Mouse (Mus musculus): ENCODE measurements around the gene Clstn2. TPM values are rescaled to one million over a fixed set of nuclear protein-coding genes. Genes with fewer than 3 reads are reported as not detected.

The Clstn2 gene
- polyA plus RNA-seq, 1 experiment from 2014 or later, result 0.54 TPM

GRCm38 (mm10) chr9:97816143-97816805 lies 216.7 kb downstream of the Clstn2 start:
- Histone ChIP-seq H3K27me3 (replicated peaks) (no peaks in the 10 kb centered on the region), H3K27ac (no peak overlapping the region), H3K4me2 (no peak overlapping the region), H3K9me3 (replicated peaks) (no peaks in the 10 kb centered on the region), H3K9ac (no peak overlapping the region), H3K4me1 (no peaks in the 10 kb centered on the region), H3K36me3 (no peaks in the 10 kb centered on the region), H3K4me3 (no peak overlapping the region)
- 58% methylated on average over 3 of the region's 3 CpGs for WGBS (ENCODE audit: insufficient replicate concordance)
- ATAC-seq, result no peak

DNA sequence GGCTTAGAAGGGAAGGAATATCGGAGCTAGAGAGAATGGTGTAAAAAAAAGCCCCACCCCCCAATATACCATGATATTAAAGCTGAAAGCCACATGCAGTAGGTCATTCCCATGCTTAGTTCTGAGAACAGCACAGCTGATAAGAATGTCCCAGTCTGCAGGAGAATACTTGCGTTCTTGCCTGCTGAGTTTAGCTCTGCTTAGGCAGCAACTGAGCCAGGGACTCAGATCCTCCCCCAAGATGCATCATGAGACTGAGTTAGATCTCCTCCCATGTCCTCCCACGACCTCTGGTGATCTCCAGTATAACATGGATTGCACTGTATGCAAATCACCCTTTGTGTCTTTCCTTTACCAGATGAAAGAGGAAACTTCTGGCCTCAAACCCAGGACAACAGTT lies 219.8 kb downstream of the Clstn2 start:
- WGBS (ENCODE audit: insufficient replicate concordance), result 36% methylated on average over 3 of the region's 3 CpGs
- H3K27ac ChIP-seq, result no peak overlapping the region

GRCm38 (mm10) chr9:97807031-97807430 lies 225.9 kb downstream of the Clstn2 start:
- WGBS (ENCODE audit: insufficient replicate concordance), result 70% methylated on average over 5 of the region's 5 CpGs
- no peak overlapping the region for H3K4me2 ChIP-seq
- H3K27ac ChIP-seq, result no peak overlapping the region
- no peak overlapping the region for H3K9ac ChIP-seq
- H3K36me3 ChIP-seq, result no peaks in the 10 kb centered on the region
- no peak for ATAC-seq
- H3K27me3 ChIP-seq (replicated peaks), result no peaks in the 10 kb centered on the region
- H3K4me3 ChIP-seq, result no peak overlapping the region
- no peaks in the 10 kb centered on the region for H3K9me3 ChIP-seq (replicated peaks)
- no peaks in the 10 kb centered on the region for H3K4me1 ChIP-seq

More for the DNA sequence above, 219.8 kb downstream of the Clstn2 start:
- Histone ChIP-seq H3K4me3 (no peak overlapping the region), H3K9me3 (replicated peaks) (no peaks in the 10 kb centered on the region), H3K36me3 (no peaks in the 10 kb centered on the region), H3K4me1 (no peaks in the 10 kb centered on the region), H3K27me3 (replicated peaks) (no peaks in the 10 kb centered on the region), H3K4me2 (no peak overlapping the region), H3K9ac (no peak overlapping the region)
- ATAC-seq, result no peak

GRCm38 (mm10) chr9:97793661-97794060 lies 239.3 kb downstream of the Clstn2 start:
- ATAC-seq, result no peak
- WGBS (ENCODE audit: insufficient replicate concordance), result 59% methylated on average over 8 of the region's 8 CpGs
- H3K27ac ChIP-seq, result no peak overlapping the region

DNA sequence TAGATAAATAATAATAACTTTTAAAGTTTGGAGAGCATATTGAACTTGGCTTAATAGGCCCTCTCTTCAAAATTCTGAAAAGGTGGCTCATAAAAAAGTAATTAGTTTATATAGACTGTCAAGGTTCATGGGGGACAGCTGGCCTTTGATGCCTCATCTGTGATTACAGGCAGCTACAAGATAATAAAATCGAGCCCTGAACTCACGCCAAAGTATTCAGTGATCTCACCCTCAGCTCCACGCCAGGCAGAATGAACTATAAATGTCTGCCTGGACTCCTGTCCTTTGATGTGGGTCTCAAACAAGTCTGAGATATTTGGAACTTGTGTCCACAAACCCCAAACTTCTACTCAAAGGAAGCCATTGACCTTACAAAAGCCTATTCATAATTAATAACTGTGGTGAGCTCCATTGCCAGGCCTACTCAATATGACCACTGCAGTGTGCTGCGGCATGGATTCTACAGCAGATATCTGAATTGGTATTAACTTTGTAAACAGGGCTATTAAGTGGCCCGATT lies 244.8 kb downstream of the Clstn2 start:
- no peak for ATAC-seq
- no peaks in the 10 kb centered on the region for H3K27me3 ChIP-seq (replicated peaks)
- no peaks in the 10 kb centered on the region for H3K4me1 ChIP-seq
- H3K4me3 ChIP-seq, result no peak overlapping the region
- H3K9me3 ChIP-seq (replicated peaks), result no peaks in the 10 kb centered on the region
- WGBS (ENCODE audit: insufficient replicate concordance), result 68% methylated on average over 5 of the region's 5 CpGs
- H3K36me3 ChIP-seq, result no peaks in the 10 kb centered on the region
- no peak overlapping the region for H3K27ac ChIP-seq
- H3K4me2 ChIP-seq, result no peak overlapping the region
- no peak overlapping the region for H3K9ac ChIP-seq

More at GRCm38 (mm10) chr9:97793661-97794060, 239.3 kb downstream of the Clstn2 start:
- no peaks in the 10 kb centered on the region for H3K27me3 ChIP-seq (replicated peaks)
- no peaks in the 10 kb centered on the region for H3K36me3 ChIP-seq
- no peaks in the 10 kb centered on the region for H3K9me3 ChIP-seq (replicated peaks)
- H3K9ac ChIP-seq, result no peak overlapping the region
- no peak overlapping the region for H3K4me2 ChIP-seq
- no peaks in the 10 kb centered on the region for H3K4me1 ChIP-seq
- no peak overlapping the region for H3K4me3 ChIP-seq

- H3K4me3 ChIP-seq, result no peak overlapping the region
- H3K4me2 ChIP-seq, result no peak overlapping the region
- no peak overlapping the region for H3K27ac ChIP-seq
- no peaks in the 10 kb centered on the region for H3K9me3 ChIP-seq (replicated peaks)
- H3K4me1 ChIP-seq, result no peaks in the 10 kb centered on the region
- H3K36me3 ChIP-seq, result no peaks in the 10 kb centered on the region
- 60% methylated on average over 5 of the region's 5 CpGs for WGBS (ENCODE audit: insufficient replicate concordance)
- no peaks in the 10 kb centered on the region for H3K27me3 ChIP-seq (replicated peaks)
- H3K9ac ChIP-seq, result no peak overlapping the region
- no peak for ATAC-seq
Observed at GRCm38 (mm10) chr9:97780032-97780616, 252.9 kb downstream of the Clstn2 start.

GRCm38 (mm10) chr9:97775770-97776169 lies 257.2 kb downstream of the Clstn2 start:
- no peaks in the 10 kb centered on the region for H3K9me3 ChIP-seq (replicated peaks)
- H3K27me3 ChIP-seq (replicated peaks), result no peaks in the 10 kb centered on the region
- no peak overlapping the region for H3K9ac ChIP-seq
- no peak overlapping the region for H3K27ac ChIP-seq
- ATAC-seq, result no peak
- no peak overlapping the region for H3K4me2 ChIP-seq
- H3K4me3 ChIP-seq, result no peak overlapping the region
- H3K4me1 ChIP-seq, result no peaks in the 10 kb centered on the region
- no peaks in the 10 kb centered on the region for H3K36me3 ChIP-seq
- 62% methylated on average over 1 of the region's 1 CpGs for WGBS (ENCODE audit: insufficient replicate concordance)

GRCm38 (mm10) chr9:97774991-97775390 lies 258.0 kb downstream of the Clstn2 start:
- 38% methylated on average over 1 of the region's 1 CpGs for WGBS (ENCODE audit: insufficient replicate concordance)
- Histone ChIP-seq H3K9me3 (replicated peaks) (no peaks in the 10 kb centered on the region), H3K27ac (no peak overlapping the region), H3K27me3 (replicated peaks) (no peaks in the 10 kb centered on the region), H3K9ac (no peak overlapping the region), H3K36me3 (no peaks in the 10 kb centered on the region), H3K4me1 (no peaks in the 10 kb centered on the region), H3K4me3 (no peak overlapping the region), H3K4me2 (no peak overlapping the region)
- ATAC-seq, result no peak

- ATAC-seq, result no peak
- no peaks in the 10 kb centered on the region for H3K36me3 ChIP-seq
- no peak overlapping the region for H3K4me2 ChIP-seq
- no peak overlapping the region for H3K4me3 ChIP-seq
- H3K27ac ChIP-seq, result no peak overlapping the region
- H3K9ac ChIP-seq, result no peak overlapping the region
- H3K4me1 ChIP-seq, result no peaks in the 10 kb centered on the region
- no peaks in the 10 kb centered on the region for H3K9me3 ChIP-seq (replicated peaks)
- WGBS (ENCODE audit: insufficient replicate concordance), result 62% methylated on average over 3 of the region's 3 CpGs
- no peaks in the 10 kb centered on the region for H3K27me3 ChIP-seq (replicated peaks)
Observed at GRCm38 (mm10) chr9:97773911-97774310, 259.1 kb downstream of the Clstn2 start.

- H3K4me1 ChIP-seq, result no peaks in the 10 kb centered on the region
- no peak overlapping the region for H3K9ac ChIP-seq
- no peak for ATAC-seq
- H3K27me3 ChIP-seq (replicated peaks), result no peaks in the 10 kb centered on the region
- H3K4me2 ChIP-seq, result no peak overlapping the region
- 47% methylated on average over 3 of the region's 3 CpGs for WGBS (ENCODE audit: insufficient replicate concordance)
- H3K9me3 ChIP-seq (replicated peaks), result no peaks in the 10 kb centered on the region
- no peak overlapping the region for H3K4me3 ChIP-seq
- H3K36me3 ChIP-seq, result no peaks in the 10 kb centered on the region
- no peak overlapping the region for H3K27ac ChIP-seq
Observed at GRCm38 (mm10) chr9:97772431-97772830, 260.6 kb downstream of the Clstn2 start.

DNA sequence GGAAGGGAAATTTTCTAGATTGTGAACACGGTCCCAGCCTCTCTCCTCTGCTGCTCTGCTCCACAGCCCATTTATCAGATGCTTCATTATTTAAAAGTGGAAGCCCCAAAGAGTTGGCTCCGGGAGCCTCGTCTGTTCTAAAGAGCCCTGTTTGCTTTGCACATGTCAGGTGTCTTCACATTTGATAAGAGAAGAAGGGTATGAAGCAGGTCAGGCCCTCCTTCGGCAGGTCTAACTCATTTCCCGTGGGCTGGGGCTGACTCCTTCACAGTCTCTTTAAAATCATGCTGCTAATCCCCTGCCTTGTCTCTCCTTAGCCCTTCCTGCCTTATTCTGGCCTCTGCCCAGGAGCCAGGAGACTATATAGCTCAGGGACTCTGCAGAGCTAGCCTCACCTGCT lies 263.6 kb downstream of the Clstn2 start:
- Histone ChIP-seq H3K9ac (no peak overlapping the region), H3K9me3 (replicated peaks) (no peaks in the 10 kb centered on the region), H3K27me3 (replicated peaks) (no peaks in the 10 kb centered on the region), H3K4me3 (no peak overlapping the region), H3K36me3 (no peaks in the 10 kb centered on the region), H3K27ac (no peak overlapping the region), H3K4me1 (no peaks in the 10 kb centered on the region), H3K4me2 (no peak overlapping the region)
- WGBS (ENCODE audit: insufficient replicate concordance), result 51% methylated on average over 5 of the region's 5 CpGs
- ATAC-seq, result no peak

DNA sequence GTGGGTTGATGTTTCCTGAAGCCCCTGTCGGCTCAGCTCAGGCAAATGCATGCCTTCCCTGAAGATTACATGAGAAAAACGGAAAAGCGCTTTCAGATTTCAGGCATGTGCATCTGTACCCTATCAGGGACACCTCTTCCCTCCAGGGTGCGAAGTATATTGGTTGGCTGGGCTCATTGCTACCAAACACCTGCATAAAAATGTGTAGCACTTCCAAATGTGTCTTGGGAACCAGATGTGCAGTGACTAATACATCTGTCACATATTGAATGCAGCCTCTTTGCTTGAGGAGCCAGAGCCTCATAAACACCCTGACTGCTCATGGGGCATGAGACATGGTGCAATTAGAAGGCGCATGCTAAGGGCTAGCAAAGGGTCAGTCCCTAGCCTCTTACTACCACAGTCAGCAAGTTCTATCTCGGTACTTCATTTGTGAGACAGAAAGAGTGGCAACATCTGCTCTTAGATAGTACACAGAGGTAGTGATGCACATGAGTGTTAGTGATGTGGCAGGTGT lies 267.7 kb downstream of the Clstn2 start:
- H3K9me3 ChIP-seq (replicated peaks), result no peaks in the 10 kb centered on the region
- no peak overlapping the region for H3K4me2 ChIP-seq
- WGBS (ENCODE audit: insufficient replicate concordance), result 69% methylated on average over 6 of the region's 6 CpGs
- no peaks in the 10 kb centered on the region for H3K36me3 ChIP-seq
- H3K27me3 ChIP-seq (replicated peaks), result no peaks in the 10 kb centered on the region
- H3K27ac ChIP-seq, result no peak overlapping the region
- ATAC-seq, result no peak
- H3K9ac ChIP-seq, result no peak overlapping the region
- H3K4me1 ChIP-seq, result no peaks in the 10 kb centered on the region
- no peak overlapping the region for H3K4me3 ChIP-seq

Measured in liver, embryonic 12.5 days (tissue).